Mouse (Mus musculus) leukemia stem cell, adult 10-12 weeks (primary cell): ENCODE measurements around the gene Nos1ap. TPM values are rescaled to one million over a fixed set of nuclear protein-coding genes. Genes with fewer than 3 reads are reported as not detected.

Experiments used
- polyA plus RNA-seq: library from polyadenylated mRNA; stranded (reverse); fragments of >175 nt; gene quantifications from 2 replicates; pipeline ENCODE4 v1.2.3, GENCODE M21; 2012; ENCODE audit warnings: low replicate concordance

Gene Nos1ap
- polyA plus RNA-seq = 3.6 and 5.0 TPM in 2 replicates

DNA sequence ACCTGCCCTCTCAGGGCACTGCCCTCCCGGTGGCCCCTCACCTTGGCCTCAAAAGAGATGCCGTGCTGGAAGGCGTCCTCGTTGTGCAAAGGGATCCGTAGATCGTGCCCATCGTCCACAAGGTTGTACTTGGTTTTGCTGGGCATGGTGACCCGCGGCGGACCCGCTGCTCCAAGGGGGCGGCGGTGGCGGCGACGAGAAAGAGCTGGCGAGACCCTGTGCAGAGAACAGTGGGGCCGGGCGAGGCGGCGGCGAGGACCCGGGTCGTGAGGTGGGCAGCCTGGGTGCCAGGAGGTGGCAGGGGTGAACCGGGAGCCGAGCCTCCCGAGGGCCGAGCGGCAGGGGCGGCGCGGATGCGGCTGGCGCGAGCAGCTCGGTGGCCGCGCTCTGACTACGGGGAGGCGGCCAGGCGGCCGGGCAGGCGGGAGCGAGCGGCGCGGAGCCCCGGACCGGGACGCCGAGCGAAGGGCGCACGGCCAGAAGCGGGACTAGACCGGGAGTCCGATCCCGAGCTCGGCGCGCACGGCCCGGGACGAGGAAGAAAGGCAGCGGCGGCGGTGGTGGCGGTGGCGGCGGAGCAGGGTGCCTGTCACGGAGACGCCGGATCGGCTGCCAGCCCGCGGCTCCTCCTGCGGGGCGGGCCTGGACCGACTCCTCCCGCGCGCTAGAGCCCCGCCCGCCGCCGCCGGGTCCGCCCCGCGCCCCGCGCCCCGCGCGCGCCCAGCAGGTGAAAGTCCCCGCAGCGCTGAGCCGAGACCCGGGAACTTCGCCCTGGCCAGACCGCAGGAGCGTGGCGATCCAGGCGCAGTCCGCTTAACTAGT lies at the start of gene Nos1ap:
TSS of gene Nos1ap (minus strand) at position 643 of the 822 bp plus-strand sequence.

DNA sequence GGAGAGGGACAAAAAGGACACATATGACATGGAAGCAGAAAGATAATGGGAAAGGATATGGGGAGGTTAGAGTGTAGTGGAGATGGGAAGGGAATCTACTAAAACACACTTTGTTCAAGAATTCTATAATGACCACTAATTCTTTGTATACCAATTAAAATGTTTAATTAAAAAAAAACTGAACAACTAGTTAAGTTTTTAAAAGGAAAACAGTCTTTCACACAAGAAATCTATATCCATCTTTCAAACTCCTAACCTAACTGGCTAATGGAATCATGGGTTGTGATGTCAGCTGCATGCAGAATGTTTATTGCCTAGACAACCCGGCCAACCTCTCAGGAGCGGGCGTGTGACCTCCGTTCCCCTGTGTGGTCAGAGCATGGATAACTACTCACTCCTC lies 281.2 kb downstream of the Nos1ap start, which contains the start of gene Spata46:
TSS of gene Spata46 (plus strand) at position 301 of the 400 bp plus-strand sequence.

DNA sequence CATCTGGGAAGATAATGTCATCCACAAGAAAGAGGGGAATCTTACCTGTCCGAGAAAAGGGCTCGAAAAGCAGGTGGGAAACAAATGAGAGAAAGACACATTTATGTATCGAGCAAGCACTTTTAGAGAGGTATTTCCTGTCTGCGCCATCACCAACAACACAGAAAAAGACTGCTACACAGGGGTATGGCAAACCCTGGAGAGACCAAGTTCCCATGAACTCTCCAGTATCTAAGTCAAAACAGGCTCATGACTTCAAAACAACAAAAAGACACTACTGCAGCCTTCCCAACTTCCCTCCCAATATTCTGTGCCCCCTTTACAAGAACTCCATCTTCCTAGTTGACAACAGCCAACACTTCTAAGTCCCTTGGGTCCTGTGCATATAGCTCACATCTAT lies 283.4 kb downstream of the Nos1ap start, which contains the start of gene Gm7694:
TSS of gene Gm7694 (minus strand) at position 101 of the 400 bp plus-strand sequence.

DNA sequence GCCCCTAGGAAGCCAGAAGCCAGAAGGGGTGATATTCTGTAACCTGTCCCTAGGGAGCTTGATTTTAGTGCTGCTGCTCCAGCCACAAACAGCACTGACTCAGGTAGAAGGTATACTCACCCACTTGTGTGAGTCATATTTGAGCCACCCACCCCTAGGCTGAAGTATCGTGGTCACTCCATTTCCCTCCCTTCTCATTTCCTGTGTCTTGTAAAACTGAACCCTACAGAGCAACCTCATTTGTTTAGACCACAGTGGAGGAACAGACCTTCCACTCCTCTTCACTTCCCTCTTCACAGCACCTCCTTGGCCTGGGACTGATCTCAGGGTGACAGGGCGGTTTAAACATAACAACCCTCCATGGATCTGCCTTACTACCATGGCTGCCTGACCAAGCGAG lies 312.6 kb downstream of the Nos1ap start, which contains the start of gene Sh2d1b1:
TSS of gene Sh2d1b1 (plus strand) at position 305 of the 400 bp plus-strand sequence.

Other genes starting within 250 kb of the Nos1ap start
- 0.06 TPM in 1 of 2 replicates, not detected in the other for gene Olfml2b, start 54.7 kb upstream of the Nos1ap start, polyA plus RNA-seq